Mouse (Mus musculus): ENCODE measurements around the gene Il27ra.

- no peak for TF ChIP-seq E2F4 (IDR thresholded peaks at IDR 0.05; ENCODE audit: insufficient read depth)
- TF ChIP-seq POLR2A (IDR thresholded peaks at IDR 0.05; ENCODE audit: insufficient read length, low read depth), result no peak
- no peak for TF ChIP-seq TCF12 (IDR thresholded peaks at IDR 0.05; ENCODE audit: insufficient read depth, poor library complexity, severe bottlenecking)
- TF ChIP-seq MYOD1 (IDR thresholded peaks at IDR 0.05; ENCODE audit: control insufficient read depth in 1 of 3, insufficient read length in 2 of 3, low read depth in 2 of 3), result no peak
- no peak for TF ChIP-seq TCF3 (IDR thresholded peaks at IDR 0.05; ENCODE audit: insufficient read length, low read depth)
- TF ChIP-seq MAX (IDR thresholded peaks at IDR 0.05; ENCODE audit: low read depth), result no peak
- no peak for TF ChIP-seq POLR2AphosphoS2 (IDR thresholded peaks at IDR 0.05; ENCODE audit: insufficient read length, low read depth)
- TF ChIP-seq MYOG (IDR thresholded peaks at IDR 0.05; ENCODE audit: control insufficient read depth in 1 of 3, insufficient read depth in 1 of 3, insufficient read length in 2 of 3, low read depth in 2 of 3), result no peak
These were observed 14.9 kb downstream of the Il27ra start for GRCm38 (mm10) chr8:84027449-84027848.

All from myocyte (in vitro differentiated cells).